Mouse (Mus musculus): ENCODE measurements at regions not wholly inside any gene's neighbourhood (a gene's known extent, or its start where the extent isn't known, plus 50 kb on each side); places are given as distances from the start of the nearest gene placed in this dataset.

- H3K4me2 ChIP-seq (replicated peaks; ENCODE audit: low read depth, low read length), result no peak overlapping the region
- no peak overlapping the region for H3K4me3 ChIP-seq (ENCODE audit: low read depth, low read length)
- no peaks in the 10 kb centered on the region for H3K27me3 ChIP-seq (replicated peaks; ENCODE audit: insufficient read depth, low read length)
- no peak for DNase-seq (ENCODE audit: low spot score)
- TF ChIP-seq CTCF (IDR thresholded peaks at IDR 0.05), result peak; percentile 47
- TF ChIP-seq EP300 (IDR thresholded peaks at IDR 0.05), result no peak
- no peak overlapping the region for H3K9ac ChIP-seq (replicated peaks; ENCODE audit: low read depth)
- ATAC-seq, result no peak
- H3K36me3 ChIP-seq (ENCODE audit: insufficient read depth, low read length), result no peaks in the 10 kb centered on the region
- H3K9me3 ChIP-seq (ENCODE audit: low read length), result no peaks in the 10 kb centered on the region
- WGBS, result 63% methylated on average over 5 of the region's 5 CpGs
- H3K27ac ChIP-seq (ENCODE audit: low read length), result no peak overlapping the region
- no peaks in the 10 kb centered on the region for H3K4me1 ChIP-seq (ENCODE audit: insufficient read depth, low read depth, low read length)
These were observed 53.0 kb downstream of the Gm12689 start for GRCm38 (mm10) chr4:99348674-99349073.

- no peak for DNase-seq (ENCODE audit: low spot score)
- Histone ChIP-seq H3K4me2 (replicated peaks; ENCODE audit: low read depth, low read length) (no peak overlapping the region), H3K27ac (ENCODE audit: low read length) (no peak overlapping the region), H3K4me3 (ENCODE audit: low read depth, low read length) (no peak overlapping the region), H3K9me3 (ENCODE audit: low read length) (no peaks in the 10 kb centered on the region), H3K4me1 (ENCODE audit: insufficient read depth, low read depth, low read length) (no peaks in the 10 kb centered on the region), H3K9ac (replicated peaks; ENCODE audit: low read depth) (no peak overlapping the region), H3K36me3 (ENCODE audit: insufficient read depth, low read length) (no peaks in the 10 kb centered on the region), H3K27me3 (replicated peaks; ENCODE audit: insufficient read depth, low read length) (no peaks in the 10 kb centered on the region)
- 54% methylated on average over 8 of the region's 8 CpGs for WGBS
- TF ChIP-seq CTCF (IDR thresholded peaks at IDR 0.05) (no peak), EP300 (IDR thresholded peaks at IDR 0.05) (no peak)
- ATAC-seq, result no peak
These were observed 57.5 kb downstream of the Gm12689 start for GRCm38 (mm10) chr4:99353122-99353774.

- ATAC-seq (no peak), DNase-seq (ENCODE audit: low spot score) (no peak)
- H3K4me3 ChIP-seq (ENCODE audit: low read depth, low read length), result no peak overlapping the region
- no peak overlapping the region for H3K4me2 ChIP-seq (replicated peaks; ENCODE audit: low read depth, low read length)
- H3K27me3 ChIP-seq (replicated peaks; ENCODE audit: insufficient read depth, low read length), result no peaks in the 10 kb centered on the region
- 57% methylated on average over 8 of the region's 17 CpGs for WGBS
- no peaks in the 10 kb centered on the region for H3K36me3 ChIP-seq (ENCODE audit: insufficient read depth, low read length)
- no peak overlapping the region for H3K27ac ChIP-seq (ENCODE audit: low read length)
- no peak for TF ChIP-seq CTCF (IDR thresholded peaks at IDR 0.05)
- no peak for TF ChIP-seq EP300 (IDR thresholded peaks at IDR 0.05)
- no peaks in the 10 kb centered on the region for H3K9me3 ChIP-seq (ENCODE audit: low read length)
- no peaks in the 10 kb centered on the region for H3K4me1 ChIP-seq (ENCODE audit: insufficient read depth, low read depth, low read length)
- no peak overlapping the region for H3K9ac ChIP-seq (replicated peaks; ENCODE audit: low read depth)
These were observed 58.5 kb downstream of the Gm12689 start for GRCm38 (mm10) chr4:99354241-99354640.

DNA sequence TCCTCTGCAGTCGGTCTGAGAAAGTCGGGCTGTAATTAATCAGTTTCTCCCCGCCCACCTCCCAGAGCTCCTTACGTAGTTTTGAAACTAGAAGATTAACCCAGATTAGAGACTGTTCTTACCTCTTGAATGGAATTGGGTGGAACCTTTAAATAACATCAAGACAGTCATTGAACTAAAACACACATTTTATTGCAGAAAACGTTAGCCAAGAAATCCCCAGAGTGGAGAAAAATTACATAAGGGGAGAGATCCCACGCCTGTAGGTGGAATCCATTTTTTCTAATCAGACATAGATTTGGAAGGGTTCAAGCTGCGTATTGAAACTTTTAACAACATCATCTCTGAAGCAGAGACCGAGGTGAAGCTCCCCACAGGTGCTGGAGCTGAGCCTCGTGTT is 59.1 kb downstream of the Gm12689 start:
- H3K9ac ChIP-seq (replicated peaks; ENCODE audit: low read depth), result no peak overlapping the region
- DNase-seq (ENCODE audit: low spot score) (no peak), ATAC-seq (no peak)
- TF ChIP-seq CTCF (IDR thresholded peaks at IDR 0.05), result no peak
- TF ChIP-seq EP300 (IDR thresholded peaks at IDR 0.05), result no peak
- H3K36me3 ChIP-seq (ENCODE audit: insufficient read depth, low read length), result no peaks in the 10 kb centered on the region
- WGBS, result 57% methylated on average over 9 of the region's 9 CpGs
- no peak overlapping the region for H3K4me3 ChIP-seq (ENCODE audit: low read depth, low read length)
- no peak overlapping the region for H3K27ac ChIP-seq (ENCODE audit: low read length)
- H3K4me1 ChIP-seq (ENCODE audit: insufficient read depth, low read depth, low read length), result no peaks in the 10 kb centered on the region
- H3K27me3 ChIP-seq (replicated peaks; ENCODE audit: insufficient read depth, low read length), result no peaks in the 10 kb centered on the region
- no peaks in the 10 kb centered on the region for H3K9me3 ChIP-seq (ENCODE audit: low read length)
- H3K4me2 ChIP-seq (replicated peaks; ENCODE audit: low read depth, low read length), result no peak overlapping the region

- no peak for DNase-seq (ENCODE audit: low spot score)
- Histone ChIP-seq H3K9me3 (ENCODE audit: low read length) (no peaks in the 10 kb centered on the region), H3K36me3 (ENCODE audit: insufficient read depth, low read length) (no peaks in the 10 kb centered on the region), H3K27me3 (replicated peaks; ENCODE audit: insufficient read depth, low read length) (no peaks in the 10 kb centered on the region), H3K4me2 (replicated peaks; ENCODE audit: low read depth, low read length) (no peak overlapping the region), H3K27ac (ENCODE audit: low read length) (no peak overlapping the region), H3K9ac (replicated peaks; ENCODE audit: low read depth) (no peak overlapping the region), H3K4me3 (ENCODE audit: low read depth, low read length) (no peak overlapping the region), H3K4me1 (ENCODE audit: insufficient read depth, low read depth, low read length) (no peaks in the 10 kb centered on the region)
- TF ChIP-seq CTCF (IDR thresholded peaks at IDR 0.05) (no peak), EP300 (IDR thresholded peaks at IDR 0.05) (no peak)
- ATAC-seq, result no peak
- WGBS, result 75% methylated on average over 9 of the region's 9 CpGs
These were observed 72.3 kb downstream of the Gm12689 start for GRCm38 (mm10) chr4:99368036-99368435.

- 85% methylated on average over 5 of the region's 5 CpGs for WGBS
- H3K27ac ChIP-seq (ENCODE audit: low read length), result no peak overlapping the region
These were observed 75.5 kb downstream of the Gm12689 start for GRCm38 (mm10) chr4:99371162-99371561.

DNA sequence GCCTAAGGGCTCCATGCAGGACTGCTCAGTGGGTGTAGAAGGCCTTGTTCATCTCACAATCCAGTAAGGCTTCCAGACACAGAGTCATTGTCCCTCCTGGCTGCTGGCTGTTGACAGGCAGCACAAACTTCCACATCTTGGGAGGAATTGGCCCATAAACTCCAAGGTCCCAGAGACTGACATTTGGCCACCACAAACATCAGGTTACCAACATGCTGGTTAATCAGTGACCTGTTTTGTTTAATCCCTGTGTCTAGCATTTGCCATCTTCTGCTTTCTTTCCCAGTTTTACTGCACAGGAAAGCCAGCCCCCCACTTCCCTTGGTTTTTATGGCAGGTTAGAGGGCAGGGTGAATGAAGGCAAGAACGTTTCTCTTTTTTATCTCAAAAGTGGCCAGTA is 80.5 kb downstream of the Gm12689 start:
- no peak for DNase-seq (ENCODE audit: low spot score)
- no peaks in the 10 kb centered on the region for H3K4me1 ChIP-seq (ENCODE audit: insufficient read depth, low read depth, low read length)
- WGBS, result 17% methylated on average over 1 of the region's 1 CpGs
- no peak overlapping the region for H3K9ac ChIP-seq (replicated peaks; ENCODE audit: low read depth)
- no peak overlapping the region for H3K27ac ChIP-seq (ENCODE audit: low read length)
- H3K4me2 ChIP-seq (replicated peaks; ENCODE audit: low read depth, low read length), result no peak overlapping the region
- TF ChIP-seq CTCF (IDR thresholded peaks at IDR 0.05), result no peak
- TF ChIP-seq EP300 (IDR thresholded peaks at IDR 0.05), result no peak
- H3K9me3 ChIP-seq (ENCODE audit: low read length), result no peaks in the 10 kb centered on the region
- no peaks in the 10 kb centered on the region for H3K27me3 ChIP-seq (replicated peaks; ENCODE audit: insufficient read depth, low read length)
- no peak for ATAC-seq
- no peaks in the 10 kb centered on the region for H3K36me3 ChIP-seq (ENCODE audit: insufficient read depth, low read length)
- H3K4me3 ChIP-seq (ENCODE audit: low read depth, low read length), result no peak overlapping the region

More at GRCm38 (mm10) chr4:99371162-99371561, 75.5 kb downstream of the Gm12689 start:
- no peak overlapping the region for H3K9ac ChIP-seq (replicated peaks; ENCODE audit: low read depth)
- no peaks in the 10 kb centered on the region for H3K4me1 ChIP-seq (ENCODE audit: insufficient read depth, low read depth, low read length)
- ATAC-seq (no peak), DNase-seq (ENCODE audit: low spot score) (no peak)
- H3K36me3 ChIP-seq (ENCODE audit: insufficient read depth, low read length), result no peaks in the 10 kb centered on the region
- no peak overlapping the region for H3K4me2 ChIP-seq (replicated peaks; ENCODE audit: low read depth, low read length)
- TF ChIP-seq CTCF (IDR thresholded peaks at IDR 0.05), result no peak
- no peak for TF ChIP-seq EP300 (IDR thresholded peaks at IDR 0.05)
- H3K9me3 ChIP-seq (ENCODE audit: low read length), result no peaks in the 10 kb centered on the region
- no peaks in the 10 kb centered on the region for H3K27me3 ChIP-seq (replicated peaks; ENCODE audit: insufficient read depth, low read length)
- H3K4me3 ChIP-seq (ENCODE audit: low read depth, low read length), result no peak overlapping the region
